In genomic region chr14:31429004-31429395, GRCm38 (mm10) we compare ENCODE assay signal across 9 mouse cellular contexts. TPM values are rescaled to one million over a fixed set of nuclear protein-coding genes. Genes with fewer than 3 reads are reported as not detected.
DNase-seq lines count a peak whose midpoint lies in the region; ATAC-seq and TF ChIP-seq lines count a peak whose summit lies in the region.
"Had no signal": no experiment of that assay in that cellular context is flagged by ENCODE, and none has a peak within 500 bp of the region (broad histone marks: within the 10 kb centered on the region; RNA-seq: fewer than 3 reads in every experiment).

No protein-coding gene starts in this region.

- peak overlapping the region; percentile 49 for H3K4me2 ChIP-seq in heart, embryonic 13.5 days
- no peak overlapping the region for H3K4me2 ChIP-seq in lung, embryonic 16.5 days (ENCODE audit: low read depth, low read length)
- H3K4me2 ChIP-seq in intestine, postnatal 0 days (replicated peaks; ENCODE audit: low read depth): peak overlapping the region; percentile 42; the same call in 1 of the 2 replicates
- peak overlapping the region; percentile 31 for H3K4me2 ChIP-seq in stomach, embryonic 15.5 days
- H3K4me2 ChIP-seq: neural tube, embryonic 12.5 days had no signal

- intact Hi-C loops in gastrocnemius, postnatal 14 days (cut with DNase I; ENCODE audit: low total_unique reads): no loop called here

- no peaks in the 10 kb centered on the region for H3K27me3 ChIP-seq in heart, embryonic 13.5 days (replicated peaks)
- H3K27me3 ChIP-seq in lung, embryonic 16.5 days (ENCODE audit: control insufficient read depth, insufficient read depth, low read depth, low read length): peaks cover 19% of the 10 kb centered on the region
- no peaks in the 10 kb centered on the region for H3K27me3 ChIP-seq in intestine, postnatal 0 days (replicated peaks; ENCODE audit: control insufficient read depth, insufficient read depth, low read length)
- H3K27me3 ChIP-seq in stomach, embryonic 15.5 days (replicated peaks): no peaks in the 10 kb centered on the region

- DNase-seq in heart, adult 8-10 months (ENCODE audit: low spot score): no peak
- DNase-seq in lung, postnatal 36 days: no peak
- no peak for DNase-seq in gastrocnemius, postnatal 14 days
- DNase-seq: thymus, postnatal 25 days had no signal

- H3K9ac ChIP-seq in heart, embryonic 13.5 days: peak overlapping the region; percentile 13
- no peak overlapping the region for H3K9ac ChIP-seq in lung, embryonic 16.5 days (ENCODE audit: low read length)
- H3K9ac ChIP-seq in intestine, postnatal 0 days (ENCODE audit: low read depth, low read length): no peak overlapping the region
- H3K9ac ChIP-seq in stomach, embryonic 15.5 days: no peak overlapping the region
- H3K9ac ChIP-seq: neural tube, embryonic 12.5 days had no signal

- 26% methylated on average over 5 of the region's 5 CpGs for WGBS in heart, embryonic 13.5 days
- WGBS in lung, embryonic 16.5 days: 41% methylated on average over 5 of the region's 5 CpGs
- 16% methylated on average over 5 of the region's 5 CpGs for WGBS in intestine, postnatal 0 days
- 38% methylated on average over 5 of the region's 5 CpGs for WGBS in stomach, embryonic 15.5 days

- peaks cover 4% of the 10 kb centered on the region; the same call in 1 of the 2 replicates for H3K9me3 ChIP-seq in heart, embryonic 13.5 days
- 0 out of 2 replicates have a peak, but pooled peaks cover 3% of the 10 kb centered on the region for H3K9me3 ChIP-seq in lung, embryonic 16.5 days (ENCODE audit: control insufficient read depth, low read length)
- no peaks in the 10 kb centered on the region for H3K9me3 ChIP-seq in intestine, postnatal 0 days (ENCODE audit: control insufficient read depth)
- H3K9me3 ChIP-seq in stomach, embryonic 15.5 days: no peaks in the 10 kb centered on the region

- no peak for ATAC-seq in heart, embryonic 13.5 days (ENCODE audit: extremely low read depth, insufficient number of reproducible peaks, low FRiP score, low TSS enrichment)
- no peak for ATAC-seq in lung, embryonic 16.5 days (ENCODE audit: low read depth)
- peak; percentile 52 for ATAC-seq in intestine, postnatal 0 days
- no peak for ATAC-seq in stomach, embryonic 15.5 days (ENCODE audit: insufficient read depth, low FRiP score, low read depth)

- peaks cover 50% of the 10 kb centered on the region for H3K4me1 ChIP-seq in heart, embryonic 13.5 days
- H3K4me1 ChIP-seq in lung, embryonic 16.5 days (replicated peaks; ENCODE audit: control insufficient read depth, insufficient read depth, low read length): peaks cover 34% of the 10 kb centered on the region
- peaks cover 12% of the 10 kb centered on the region; the same call in 1 of the 2 replicates for H3K4me1 ChIP-seq in intestine, postnatal 0 days (replicated peaks; ENCODE audit: control insufficient read depth, insufficient read depth, low read length)
- H3K4me1 ChIP-seq in stomach, embryonic 15.5 days: peaks cover 20% of the 10 kb centered on the region

- peak overlapping the region; percentile 1; the same call in 1 of the 2 replicates for H3K4me3 ChIP-seq in heart, embryonic 13.5 days
- no peak overlapping the region for H3K4me3 ChIP-seq in lung, embryonic 16.5 days (ENCODE audit: low read length)
- no peak overlapping the region for H3K4me3 ChIP-seq in intestine, postnatal 0 days (ENCODE audit: low read depth, low read length)
- no peak overlapping the region for H3K4me3 ChIP-seq in stomach, embryonic 15.5 days (replicated peaks)
- H3K4me3 ChIP-seq: neural tube, embryonic 12.5 days had no signal

- TF ChIP-seq CTCF in intestine, postnatal 0 days (IDR thresholded peaks at IDR 0.05; ENCODE audit: low read depth): no peak

- H3K36me3 ChIP-seq in heart, embryonic 13.5 days: peaks cover 19% of the 10 kb centered on the region
- H3K36me3 ChIP-seq in lung, embryonic 16.5 days (ENCODE audit: control insufficient read depth, insufficient read depth, low read length): no peaks in the 10 kb centered on the region; the same call in 1 of the 2 replicates
- H3K36me3 ChIP-seq in intestine, postnatal 0 days (ENCODE audit: control insufficient read depth, insufficient read depth): no peaks in the 10 kb centered on the region
- no peaks in the 10 kb centered on the region for H3K36me3 ChIP-seq in stomach, embryonic 15.5 days

- peak overlapping the region; percentile 69 for H3K27ac ChIP-seq in heart, embryonic 13.5 days (replicated peaks)
- H3K27ac ChIP-seq in lung, embryonic 16.5 days (ENCODE audit: low read length): peak overlapping the region; percentile 63
- H3K27ac ChIP-seq in intestine, postnatal 0 days (ENCODE audit: low read depth, low read length): no peak overlapping the region; the same call in 1 of the 2 replicates
- peak overlapping the region; percentile 38; the same call in 1 of the 2 replicates for H3K27ac ChIP-seq in stomach, embryonic 15.5 days
- H3K27ac ChIP-seq: neural tube, embryonic 12.5 days had no signal

RNA-seq across cellular contexts. Expression of gene Sh3bp5, which starts 6.9 kb away (rescaled TPM):
- 26.7 and 28.2 TPM in 2 replicates for polyA plus RNA-seq in heart, embryonic 13.5 days (2015; fragmentation: Nextera tagmentation; extraction: Ambion mirVana)
- 10 to 100 TPM; 38.6 to 50.6 (median 50.1) TPM for total RNA-seq in heart, adult 8-10 months (2022)
- polyA plus RNA-seq in lung, embryonic 16.5 days (2015; fragmentation: Nextera tagmentation; extraction: Ambion mirVana): 26.1 and 27.3 TPM in 2 replicates
- 12.0 and 12.4 TPM in 2 replicates for polyA plus RNA-seq in intestine, postnatal 0 days (2015; fragmentation: Nextera tagmentation; extraction: Ambion mirVana)
- 19.8 and 22.0 TPM in 2 replicates for polyA plus RNA-seq in stomach, embryonic 15.5 days (2015; fragmentation: Nextera tagmentation; extraction: Ambion mirVana)
- total RNA-seq in gastrocnemius, postnatal 14 days (2021): 10 to 100 TPM; 50.8 to 56.6 TPM
